Comparison of ENCODE assay signal across 17 mouse cellular contexts in the genomic region with DNA sequence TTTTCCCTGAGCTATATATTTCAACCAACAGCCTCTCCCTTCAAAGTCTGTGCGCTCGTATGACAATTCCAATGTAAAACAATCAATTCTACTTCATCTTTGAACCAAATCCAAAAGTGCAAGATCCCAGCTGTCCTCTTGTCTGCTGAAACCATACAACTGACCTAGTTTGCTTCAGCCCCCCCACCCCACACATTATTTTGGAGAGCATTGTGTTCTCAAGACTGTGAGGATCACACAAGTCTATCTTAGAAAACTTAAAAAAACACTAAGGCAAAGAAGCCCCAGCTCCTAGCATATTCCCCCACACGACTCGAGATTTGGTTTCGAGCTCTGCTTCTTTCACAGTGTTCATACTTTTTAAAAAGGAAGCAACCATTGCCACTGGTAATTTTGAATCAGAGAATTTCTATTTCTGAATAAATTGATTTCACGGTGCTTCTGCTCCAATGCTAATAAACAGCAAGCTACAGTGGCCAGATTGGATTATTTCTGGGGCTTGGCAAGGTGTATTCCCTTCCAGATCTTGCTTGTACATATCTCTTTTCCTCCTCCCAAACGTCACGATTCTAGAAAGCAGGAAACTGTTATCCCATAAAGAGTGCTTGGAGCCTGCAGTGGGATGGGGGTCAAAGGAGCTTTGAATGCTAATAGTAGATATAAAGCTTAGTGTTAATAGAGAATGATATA.
DNase-seq lines count a peak whose midpoint lies in the region; ATAC-seq and TF ChIP-seq lines count a peak whose summit lies in the region.
"Had no signal": no experiment of that assay in that cellular context is flagged by ENCODE, and none has a peak within 500 bp of the region (broad histone marks: within the 10 kb centered on the region; RNA-seq: fewer than 3 reads in every experiment).

No protein-coding gene starts in this region.

- peak; percentile 46 for DNase-seq in kidney, postnatal 0 days (ENCODE audit: low spot score)
- DNase-seq in kidney, postnatal 10 days, result no peak
- DNase-seq in brain, adult 2 months (ENCODE audit: low read depth, low spot score), result peak; percentile 82
- DNase-seq in cerebellum, adult 11 months, result peak; percentile 25
- DNase-seq in cerebellum, postnatal 10 days, result peak; percentile 87
- no peak for DNase-seq in right cerebral cortex, adult 18-20 months
- no peak for DNase-seq in gastrocnemius, adult 8-10 months (ENCODE audit: low spot score in 2 of 2)
- DNase-seq: adrenal gland, postnatal 36 days; B cell, adult 2 months; embryo, embryonic 11 days; kidney, adult 18-20 months; kidney, postnatal 25 days; right cerebral cortex, postnatal 14 days; thymus, adult 2 months had no signal

- TF ChIP-seq CTCF in kidney, postnatal 0 days (IDR thresholded peaks at IDR 0.05; ENCODE audit: low read depth), result no peak

- no peaks in the 10 kb centered on the region for H3K4me1 ChIP-seq in kidney, postnatal 0 days (replicated peaks; ENCODE audit: insufficient read depth, low read length)
- H3K4me1 ChIP-seq: midbrain, embryonic 12.5 days; neural tube, embryonic 13.5 days had no signal

- H3K9ac ChIP-seq in kidney, postnatal 0 days (ENCODE audit: low read depth, low read length), result no peak overlapping the region
- H3K9ac ChIP-seq: liver, embryonic 14.5 days; midbrain, embryonic 12.5 days; neural tube, embryonic 13.5 days had no signal

- H3K4me2 ChIP-seq in kidney, postnatal 0 days (ENCODE audit: low read length), result no peak overlapping the region
- H3K4me2 ChIP-seq: midbrain, embryonic 12.5 days; neural tube, embryonic 13.5 days had no signal

- ATAC-seq in kidney, postnatal 0 days (replicated peaks; ENCODE audit: low FRiP score, low read depth), result no peak

- no peak overlapping the region for H3K27ac ChIP-seq in kidney, postnatal 0 days
- H3K27ac ChIP-seq: liver, embryonic 14.5 days; midbrain, embryonic 12.5 days; neural tube, embryonic 13.5 days had no signal

- no peaks in the 10 kb centered on the region for H3K36me3 ChIP-seq in kidney, postnatal 0 days (ENCODE audit: insufficient read depth, low read length)
- H3K36me3 ChIP-seq: midbrain, embryonic 12.5 days; neural tube, embryonic 13.5 days had no signal

- no peaks in the 10 kb centered on the region for H3K9me3 ChIP-seq in kidney, postnatal 0 days (replicated peaks; ENCODE audit: low read length)
- H3K9me3 ChIP-seq: midbrain, embryonic 12.5 days; neural tube, embryonic 13.5 days had no signal

- no peak overlapping the region for H3K4me3 ChIP-seq in kidney, postnatal 0 days (replicated peaks; ENCODE audit: low read depth, low read length)
- H3K4me3 ChIP-seq: midbrain, embryonic 12.5 days; neural tube, embryonic 13.5 days had no signal

- H3K27me3 ChIP-seq in kidney, postnatal 0 days (ENCODE audit: insufficient read depth, low read length), result no peaks in the 10 kb centered on the region
- H3K27me3 ChIP-seq: midbrain, embryonic 12.5 days; neural tube, embryonic 13.5 days had no signal

- WGBS in kidney, postnatal 0 days, result 68% methylated on average over 8 of the region's 8 CpGs

Comparison
In these comparisons a context has a peak if more than half of its experiments do, and no peak if none do; other contexts are left out.
1. DNase-seq: peak in kidney, postnatal 0 days (single experiment), brain, adult 2 months (single experiment), cerebellum, adult 11 months (single experiment) and cerebellum, postnatal 10 days (2 of 2); none in kidney, postnatal 10 days (single experiment), right cerebral cortex, adult 18-20 months (single experiment) and gastrocnemius, adult 8-10 months (0 of 2).